Mouse (Mus musculus): ENCODE measurements around the gene Malrd1. TPM values are rescaled to one million over a fixed set of nuclear protein-coding genes. Genes with fewer than 3 reads are reported as not detected.

Malrd1 gene
- not detected in 2 replicates for polyA plus RNA-seq (2015; fragmentation: Nextera tagmentation; extraction: Ambion mirVana)

GRCm38 (mm10) chr2:15526241-15526924, at the start of gene Malrd1:
Malrd1 (plus strand) TSS chr2:15526479.
- no peaks in the 10 kb centered on the region for H3K9me3 ChIP-seq (replicated peaks; ENCODE audit: control insufficient read depth, low read length)
- ATAC-seq (ENCODE audit: low read depth): no peak
- H3K9ac ChIP-seq (ENCODE audit: low read depth, low read length): no peak within 1 kb of the TSS
- H3K4me3 ChIP-seq (ENCODE audit: low read depth, low read length): no peak within 1 kb of the TSS
- 41% methylated on average over 2 of the region's 2 CpGs for WGBS (ENCODE audit: insufficient replicate concordance)
- no peaks in the 10 kb centered on the region for H3K27me3 ChIP-seq (ENCODE audit: control insufficient read depth, insufficient read depth, low read depth, low read length)
- H3K36me3 ChIP-seq (ENCODE audit: control insufficient read depth, insufficient read depth): no peaks in the 10 kb centered on the region
- no peak within 1 kb of the TSS for H3K4me2 ChIP-seq (ENCODE audit: low read depth, low read length)
- H3K27ac ChIP-seq (ENCODE audit: low read length): no peak within 1 kb of the TSS
- no peaks in the 10 kb centered on the region for H3K4me1 ChIP-seq (ENCODE audit: control insufficient read depth, low read depth, low read length)

- H3K4me1 ChIP-seq (ENCODE audit: control insufficient read depth, low read depth, low read length): no peaks in the 10 kb centered on the region
- H3K4me2 ChIP-seq (ENCODE audit: low read depth, low read length): no peak overlapping the region
- no peaks in the 10 kb centered on the region for H3K9me3 ChIP-seq (replicated peaks; ENCODE audit: control insufficient read depth, low read length)
- no peaks in the 10 kb centered on the region for H3K27me3 ChIP-seq (ENCODE audit: control insufficient read depth, insufficient read depth, low read depth, low read length)
- H3K27ac ChIP-seq (ENCODE audit: low read length): no peak overlapping the region
- H3K4me3 ChIP-seq (ENCODE audit: low read depth, low read length): no peak overlapping the region
- H3K36me3 ChIP-seq (ENCODE audit: control insufficient read depth, insufficient read depth): no peaks in the 10 kb centered on the region
- WGBS (ENCODE audit: insufficient replicate concordance): 52% methylated on average over 1 of the region's 1 CpGs
- ATAC-seq (ENCODE audit: low read depth): no peak
- no peak overlapping the region for H3K9ac ChIP-seq (ENCODE audit: low read depth, low read length)
These were observed 12.4 kb downstream of the Malrd1 start for GRCm38 (mm10) chr2:15538643-15539042.

- H3K27me3 ChIP-seq (ENCODE audit: control insufficient read depth, insufficient read depth, low read depth, low read length): no peaks in the 10 kb centered on the region
- 37% methylated on average over 4 of the region's 4 CpGs for WGBS (ENCODE audit: insufficient replicate concordance)
- no peaks in the 10 kb centered on the region for H3K9me3 ChIP-seq (replicated peaks; ENCODE audit: control insufficient read depth, low read length)
- no peaks in the 10 kb centered on the region for H3K36me3 ChIP-seq (ENCODE audit: control insufficient read depth, insufficient read depth)
- no peak overlapping the region for H3K27ac ChIP-seq (ENCODE audit: low read length)
- no peak for ATAC-seq (ENCODE audit: low read depth)
- no peak overlapping the region for H3K4me3 ChIP-seq (ENCODE audit: low read depth, low read length)
- no peak overlapping the region for H3K4me2 ChIP-seq (ENCODE audit: low read depth, low read length)
- no peak overlapping the region for H3K9ac ChIP-seq (ENCODE audit: low read depth, low read length)
- no peaks in the 10 kb centered on the region for H3K4me1 ChIP-seq (ENCODE audit: control insufficient read depth, low read depth, low read length)
These were observed 87.2 kb downstream of the Malrd1 start for GRCm38 (mm10) chr2:15613327-15613948.

- H3K4me1 ChIP-seq (ENCODE audit: control insufficient read depth, low read depth, low read length): no peaks in the 10 kb centered on the region
- H3K4me2 ChIP-seq (ENCODE audit: low read depth, low read length): no peak overlapping the region
- no peak overlapping the region for H3K27ac ChIP-seq (ENCODE audit: low read length)
- WGBS (ENCODE audit: insufficient replicate concordance): 65% methylated on average over 5 of the region's 5 CpGs
- no peak for ATAC-seq (ENCODE audit: low read depth)
- H3K9ac ChIP-seq (ENCODE audit: low read depth, low read length): no peak overlapping the region
- H3K36me3 ChIP-seq (ENCODE audit: control insufficient read depth, insufficient read depth): no peaks in the 10 kb centered on the region
- no peaks in the 10 kb centered on the region for H3K27me3 ChIP-seq (ENCODE audit: control insufficient read depth, insufficient read depth, low read depth, low read length)
- H3K4me3 ChIP-seq (ENCODE audit: low read depth, low read length): no peak overlapping the region
- H3K9me3 ChIP-seq (replicated peaks; ENCODE audit: control insufficient read depth, low read length): no peaks in the 10 kb centered on the region
These were observed 87.7 kb downstream of the Malrd1 start for GRCm38 (mm10) chr2:15614026-15614425.

GRCm38 (mm10) chr2:15635761-15636160, 109.5 kb downstream of the Malrd1 start:
- WGBS (ENCODE audit: insufficient replicate concordance): 56% methylated on average over 1 of the region's 1 CpGs
- Histone ChIP-seq H3K36me3 (ENCODE audit: control insufficient read depth, insufficient read depth) (no peaks in the 10 kb centered on the region), H3K9me3 (replicated peaks; ENCODE audit: control insufficient read depth, low read length) (no peaks in the 10 kb centered on the region), H3K4me2 (ENCODE audit: low read depth, low read length) (no peak overlapping the region), H3K9ac (ENCODE audit: low read depth, low read length) (no peak overlapping the region), H3K27me3 (ENCODE audit: control insufficient read depth, insufficient read depth, low read depth, low read length) (no peaks in the 10 kb centered on the region), H3K27ac (ENCODE audit: low read length) (no peak overlapping the region), H3K4me1 (ENCODE audit: control insufficient read depth, low read depth, low read length) (no peaks in the 10 kb centered on the region), H3K4me3 (ENCODE audit: low read depth, low read length) (no peak overlapping the region)
- ATAC-seq (ENCODE audit: low read depth): no peak

- Histone ChIP-seq H3K4me3 (ENCODE audit: low read depth, low read length) (no peak overlapping the region), H3K9ac (ENCODE audit: low read depth, low read length) (no peak overlapping the region), H3K4me1 (ENCODE audit: control insufficient read depth, low read depth, low read length) (no peaks in the 10 kb centered on the region), H3K27ac (ENCODE audit: low read length) (no peak overlapping the region), H3K36me3 (ENCODE audit: control insufficient read depth, insufficient read depth) (no peaks in the 10 kb centered on the region), H3K9me3 (replicated peaks; ENCODE audit: control insufficient read depth, low read length) (no peaks in the 10 kb centered on the region), H3K27me3 (ENCODE audit: control insufficient read depth, insufficient read depth, low read depth, low read length) (no peaks in the 10 kb centered on the region), H3K4me2 (ENCODE audit: low read depth, low read length) (no peak overlapping the region)
- no peak for ATAC-seq (ENCODE audit: low read depth)
- WGBS (ENCODE audit: insufficient replicate concordance): 54% methylated on average over 1 of the region's 1 CpGs
These were observed 117.6 kb downstream of the Malrd1 start for GRCm38 (mm10) chr2:15643864-15644263.

- Histone ChIP-seq H3K4me1 (ENCODE audit: control insufficient read depth, low read depth, low read length) (no peaks in the 10 kb centered on the region), H3K9me3 (replicated peaks; ENCODE audit: control insufficient read depth, low read length) (no peaks in the 10 kb centered on the region), H3K27ac (ENCODE audit: low read length) (no peak overlapping the region), H3K4me2 (ENCODE audit: low read depth, low read length) (no peak overlapping the region), H3K9ac (ENCODE audit: low read depth, low read length) (no peak overlapping the region), H3K36me3 (ENCODE audit: control insufficient read depth, insufficient read depth) (no peaks in the 10 kb centered on the region), H3K27me3 (ENCODE audit: control insufficient read depth, insufficient read depth, low read depth, low read length) (no peaks in the 10 kb centered on the region), H3K4me3 (ENCODE audit: low read depth, low read length) (no peak overlapping the region)
- 53% methylated on average over 1 of the region's 1 CpGs for WGBS (ENCODE audit: insufficient replicate concordance)
- ATAC-seq (ENCODE audit: low read depth): no peak
These were observed 130.1 kb downstream of the Malrd1 start for GRCm38 (mm10) chr2:15656388-15656787.

GRCm38 (mm10) chr2:15702977-15703376, 176.7 kb downstream of the Malrd1 start:
- H3K9ac ChIP-seq (ENCODE audit: low read depth, low read length): no peak overlapping the region
- no peak for ATAC-seq (ENCODE audit: low read depth)
- H3K4me1 ChIP-seq (ENCODE audit: control insufficient read depth, low read depth, low read length): no peaks in the 10 kb centered on the region
- no peak overlapping the region for H3K27ac ChIP-seq (ENCODE audit: low read length)
- no peaks in the 10 kb centered on the region for H3K36me3 ChIP-seq (ENCODE audit: control insufficient read depth, insufficient read depth)
- no peaks in the 10 kb centered on the region for H3K27me3 ChIP-seq (ENCODE audit: control insufficient read depth, insufficient read depth, low read depth, low read length)
- no peak overlapping the region for H3K4me3 ChIP-seq (ENCODE audit: low read depth, low read length)
- WGBS (ENCODE audit: insufficient replicate concordance): 61% methylated on average over 3 of the region's 3 CpGs
- H3K9me3 ChIP-seq (replicated peaks; ENCODE audit: control insufficient read depth, low read length): no peaks in the 10 kb centered on the region
- no peak overlapping the region for H3K4me2 ChIP-seq (ENCODE audit: low read depth, low read length)

- no peak overlapping the region for H3K4me2 ChIP-seq (ENCODE audit: low read depth, low read length)
- H3K4me3 ChIP-seq (ENCODE audit: low read depth, low read length): no peak overlapping the region
- ATAC-seq (ENCODE audit: low read depth): no peak
- no peaks in the 10 kb centered on the region for H3K36me3 ChIP-seq (ENCODE audit: control insufficient read depth, insufficient read depth)
- no peak overlapping the region for H3K9ac ChIP-seq (ENCODE audit: low read depth, low read length)
- no peaks in the 10 kb centered on the region for H3K4me1 ChIP-seq (ENCODE audit: control insufficient read depth, low read depth, low read length)
- H3K27me3 ChIP-seq (ENCODE audit: control insufficient read depth, insufficient read depth, low read depth, low read length): no peaks in the 10 kb centered on the region
- no peaks in the 10 kb centered on the region for H3K9me3 ChIP-seq (replicated peaks; ENCODE audit: control insufficient read depth, low read length)
- H3K27ac ChIP-seq (ENCODE audit: low read length): no peak overlapping the region
- whole genome bisulfite sequencing (ENCODE audit: insufficient replicate concordance): 59% methylated on average over 1 of the region's 1 CpGs
These were observed 214.7 kb downstream of the Malrd1 start for GRCm38 (mm10) chr2:15740945-15741344.
